Mouse (Mus musculus) heart, adult 10 weeks (tissue): ENCODE measurements around the gene Tubg1. TPM values are rescaled to one million over a fixed set of nuclear protein-coding genes. Genes with fewer than 3 reads are reported as not detected.

Experiments used
- polyA plus RNA-seq: library from polyadenylated mRNA; stranded (reverse); fragments of 350-450 nt; fragmentation: Illumina TruSeq; extraction: RNeasy Lipid Tissue Mini Kit (QIAGEN cat#74804); gene quantifications from one replicate; pipeline ENCODE4 v1.2.3, GENCODE M21; 2014; ENCODE audit warnings: low read depth, low replicate concordance

Gene Tubg1
- 30.3 TPM for polyA plus RNA-seq

DNA sequence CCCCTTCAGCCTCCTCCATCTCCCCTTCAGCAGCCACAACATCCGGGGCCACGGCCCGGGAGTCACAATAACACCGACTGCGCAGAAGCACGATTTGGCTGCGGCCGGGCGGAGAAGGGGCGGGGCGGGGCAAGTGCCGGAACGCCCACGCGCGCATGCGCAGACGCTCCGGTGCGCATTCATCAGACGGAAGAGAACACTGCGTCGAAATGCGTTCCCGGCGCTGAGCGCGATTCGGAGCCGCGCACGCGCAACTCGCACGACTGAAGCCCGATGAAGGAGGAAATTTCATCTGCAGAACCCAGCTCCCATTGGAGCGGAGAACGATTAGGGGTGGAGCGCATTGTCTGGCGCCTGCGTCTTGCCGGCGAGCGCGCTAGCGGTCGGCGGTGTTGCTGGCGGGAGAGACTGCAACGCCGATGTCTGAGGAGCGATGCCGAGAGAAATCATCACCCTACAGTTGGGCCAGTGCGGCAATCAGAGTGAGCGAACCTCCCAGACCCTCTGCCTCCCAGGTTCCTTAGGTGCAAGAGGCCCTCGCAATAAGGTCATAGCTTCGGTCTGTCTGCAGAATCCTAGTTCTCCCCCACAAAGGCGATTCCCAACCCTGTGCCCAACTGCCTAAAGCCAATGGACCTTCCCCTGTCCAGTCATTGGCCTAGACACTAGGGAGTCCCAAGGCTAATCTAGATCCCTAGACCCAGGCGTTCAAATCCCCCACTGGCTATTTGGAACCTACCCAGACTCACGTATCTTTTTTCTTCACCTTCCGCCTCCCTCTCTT lies at the start of gene Tubg1, which contains the start of gene Retreg3:
Tubg1 (plus strand) TSS at position 178 of the 784 bp plus-strand sequence.
Retreg3 (minus strand) TSS at position 133 of the 784 bp plus-strand sequence.

DNA sequence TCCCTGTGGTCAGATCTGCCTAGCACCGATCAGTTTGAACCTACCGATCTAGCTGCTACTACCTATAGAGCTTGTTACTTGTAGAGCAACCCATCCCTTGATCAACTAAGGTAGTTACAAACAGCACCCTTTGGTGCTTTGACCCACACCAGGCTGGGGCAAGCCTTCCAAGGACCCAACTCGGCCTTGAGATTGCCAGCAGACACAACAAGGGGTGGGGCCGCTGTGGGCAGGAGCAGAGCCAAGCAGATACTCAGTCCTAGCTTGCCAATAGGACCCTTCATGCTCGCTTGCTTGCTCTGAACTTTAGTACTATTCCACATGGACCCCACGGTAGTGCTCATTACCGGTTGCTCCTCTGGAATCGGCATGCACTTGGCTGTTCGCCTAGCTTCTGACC lies 41.6 kb upstream of the Tubg1 start, which contains the start of gene Hsd17b1:
Hsd17b1 (plus strand) TSS at position 291 of the 400 bp plus-strand sequence.

DNA sequence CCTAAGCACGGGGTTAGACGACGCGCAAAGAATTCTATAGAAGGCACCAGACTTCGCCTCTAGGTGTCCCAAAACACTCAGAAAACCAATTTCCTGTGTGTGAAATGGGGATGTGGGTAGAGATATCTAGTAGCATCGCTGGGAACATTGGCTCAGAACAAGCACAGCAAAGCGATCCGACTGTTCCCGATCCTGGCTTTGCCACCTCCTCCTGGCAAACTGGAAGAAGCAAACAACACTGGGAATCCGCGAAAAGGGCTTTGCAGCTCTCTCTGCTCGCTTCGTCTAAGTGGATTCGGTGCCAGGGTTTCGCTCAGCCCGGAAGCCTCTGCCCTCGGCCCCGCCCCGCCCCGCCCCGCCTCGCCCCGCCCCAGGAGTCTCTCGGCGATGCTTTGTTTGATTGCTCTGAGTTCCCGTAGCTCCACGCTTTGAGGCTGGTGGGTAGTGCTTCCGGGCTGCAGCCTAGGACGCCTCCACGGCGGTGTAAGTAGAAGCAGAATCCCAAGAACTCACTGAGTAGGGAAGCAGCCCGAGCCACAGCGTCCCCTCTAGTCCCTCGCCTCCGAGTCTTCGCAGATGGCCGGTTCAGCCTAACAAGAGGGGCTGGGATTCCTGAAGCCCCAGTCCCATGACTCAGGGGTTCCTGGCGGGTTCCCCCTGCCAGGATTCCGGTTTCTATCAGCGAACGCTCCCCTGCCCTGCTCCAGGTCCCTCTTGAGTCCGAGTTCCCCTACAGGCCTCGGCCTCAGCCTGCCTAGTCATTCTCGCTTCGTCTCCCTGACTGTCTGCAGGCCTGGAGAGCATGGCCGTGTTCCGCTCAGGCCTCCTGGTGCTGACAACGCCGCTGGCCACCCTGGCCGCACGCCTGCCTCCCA lies 37.3 kb upstream of the Tubg1 start, which contains the start of gene Coasy:
Coasy (plus strand) TSS at position 358 of the 875 bp plus-strand sequence.

DNA sequence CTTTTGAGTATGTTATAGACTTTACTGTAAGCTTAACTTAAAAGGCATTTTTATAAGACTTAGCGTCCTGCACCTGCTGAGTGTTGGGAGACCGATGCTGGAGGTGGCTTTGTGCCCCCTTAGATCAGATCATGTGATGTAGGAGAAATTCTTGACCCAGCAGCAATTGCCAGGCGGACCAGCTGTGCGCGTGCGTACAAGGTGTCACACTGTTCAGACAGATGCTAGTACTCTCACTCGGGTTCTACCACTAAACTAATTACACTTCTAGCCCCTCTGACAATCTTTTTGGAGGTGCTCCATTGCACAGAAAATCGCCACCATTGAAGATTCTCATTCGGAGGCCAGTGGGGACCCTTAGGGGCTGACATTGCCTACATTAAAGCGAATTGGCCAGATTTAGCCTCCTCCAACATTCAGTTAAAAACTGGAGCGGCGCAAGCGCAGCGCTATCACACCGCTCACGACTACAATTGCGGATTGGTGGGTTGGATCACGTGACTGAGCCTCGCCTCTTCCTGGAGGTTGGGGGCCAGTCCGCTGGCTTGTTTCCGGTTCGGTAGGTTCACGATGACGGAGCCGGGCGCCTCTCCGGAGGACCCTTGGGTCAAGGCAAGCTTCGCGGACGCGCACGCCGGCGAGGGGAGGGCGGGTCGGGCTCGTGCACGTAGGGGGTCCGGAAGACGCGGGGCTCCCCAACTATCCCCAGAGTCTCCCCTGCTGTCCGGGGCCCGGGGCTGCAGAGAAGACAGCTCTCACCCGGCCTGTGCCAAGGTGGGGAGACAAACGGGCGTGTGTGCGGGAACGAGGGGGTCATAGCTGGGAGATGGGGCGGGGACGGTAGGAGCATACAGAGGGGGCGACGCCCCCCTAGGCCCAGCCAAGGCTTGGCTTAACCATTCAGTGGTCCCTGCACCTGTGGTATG lies 32.7 kb upstream of the Tubg1 start, which contains the start of gene Mlx:
Mlx (plus strand) TSS at position 522 of the 926 bp plus-strand sequence.

DNA sequence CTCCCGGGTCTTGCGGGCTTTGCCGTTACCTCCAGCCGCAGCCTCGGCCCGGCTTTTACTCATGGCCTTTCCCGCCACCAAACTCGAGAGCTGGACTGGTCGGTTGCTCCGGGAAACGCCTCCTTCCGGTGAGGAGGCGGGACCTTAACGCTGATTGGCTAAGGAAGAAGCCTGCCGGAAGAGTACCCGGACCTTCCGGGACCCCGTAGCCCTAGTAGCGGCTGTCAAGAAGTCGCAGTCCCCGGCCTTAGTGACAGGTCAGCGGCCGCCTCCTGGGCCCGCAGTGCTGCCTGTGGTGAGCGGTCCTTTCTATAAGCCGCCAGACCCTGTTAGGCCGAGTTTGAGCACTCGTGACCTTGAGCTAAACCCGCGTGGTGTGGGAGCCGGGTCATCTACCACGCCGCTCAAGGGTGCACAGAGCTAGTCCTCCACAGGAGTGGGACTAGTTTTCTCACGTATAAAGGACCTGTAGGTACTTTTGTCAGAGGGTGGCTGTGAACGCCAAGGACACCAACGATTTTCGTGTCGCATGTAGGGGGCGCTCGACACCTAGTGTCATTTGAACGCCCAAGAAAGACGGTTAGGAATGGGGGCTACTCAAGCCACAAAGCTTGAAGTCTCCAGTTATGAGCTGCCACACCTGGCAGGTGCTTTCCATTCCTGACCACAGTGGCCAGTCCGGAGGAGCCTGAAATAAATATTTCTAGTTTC lies 24.3 kb upstream of the Tubg1 start, which contains the start of gene Psmc3ip:
Psmc3ip (minus strand) TSS at position 123 of the 711 bp plus-strand sequence.

DNA sequence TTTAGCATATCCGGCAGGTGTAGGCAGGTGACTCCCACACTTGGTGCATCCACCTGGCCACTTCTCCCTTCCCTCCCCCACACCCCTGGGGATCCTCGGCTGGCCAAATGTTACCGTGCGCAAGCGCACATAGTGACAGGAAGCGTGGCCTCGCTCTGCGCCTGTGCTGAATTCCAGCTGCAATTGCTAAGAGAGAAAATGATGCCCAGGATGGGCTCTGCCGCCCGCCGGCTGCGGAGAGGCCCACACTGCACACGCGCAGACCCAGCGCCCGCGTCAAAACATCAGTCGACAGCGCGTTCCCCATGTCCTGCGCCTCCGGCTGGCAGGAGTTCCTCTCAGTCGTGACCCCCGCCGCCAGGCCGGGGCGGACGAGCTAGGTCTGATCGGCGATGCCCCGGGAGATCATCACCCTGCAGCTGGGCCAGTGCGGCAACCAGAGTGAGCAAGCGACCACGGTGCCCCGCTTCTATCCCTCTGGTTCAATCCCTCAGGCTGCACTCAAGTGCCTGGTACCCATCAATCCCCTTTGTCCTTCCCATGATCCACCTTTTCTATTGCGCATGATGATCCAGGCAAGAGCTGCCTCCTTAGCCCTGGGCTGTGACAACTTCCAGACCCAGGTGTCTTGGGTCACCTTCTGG lies 36.1 kb downstream of the Tubg1 start, which contains the start of gene Tubg2:
Tubg2 (plus strand) TSS at position 180 of the 644 bp plus-strand sequence.

DNA sequence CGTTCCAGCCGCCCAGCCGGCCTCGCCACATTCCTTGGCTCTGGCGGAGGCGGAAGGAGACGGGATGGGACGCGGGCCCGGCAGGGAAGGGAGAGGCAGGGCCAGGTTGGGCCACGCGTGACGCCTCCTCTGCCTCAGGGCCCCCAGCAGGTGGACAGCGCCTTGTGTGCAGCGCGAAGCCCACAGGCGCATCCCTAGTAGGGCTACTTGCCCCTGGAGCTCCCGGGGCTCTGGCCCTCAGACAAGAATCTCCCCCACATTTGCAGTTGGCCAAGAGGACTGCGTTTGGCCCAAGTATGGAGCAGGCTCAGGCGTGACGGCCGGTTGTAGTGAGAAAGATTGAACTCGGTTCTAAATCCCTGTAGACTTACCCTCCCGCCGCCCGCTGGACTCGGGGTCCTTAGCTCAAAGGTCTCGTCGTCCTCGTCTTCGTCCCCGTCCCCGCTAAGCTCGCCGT lies 50.6 kb downstream of the Tubg1 start, which contains the start of gene Cntnap1:
Cntnap1 (plus strand) TSS at position 170 of the 457 bp plus-strand sequence.

DNA sequence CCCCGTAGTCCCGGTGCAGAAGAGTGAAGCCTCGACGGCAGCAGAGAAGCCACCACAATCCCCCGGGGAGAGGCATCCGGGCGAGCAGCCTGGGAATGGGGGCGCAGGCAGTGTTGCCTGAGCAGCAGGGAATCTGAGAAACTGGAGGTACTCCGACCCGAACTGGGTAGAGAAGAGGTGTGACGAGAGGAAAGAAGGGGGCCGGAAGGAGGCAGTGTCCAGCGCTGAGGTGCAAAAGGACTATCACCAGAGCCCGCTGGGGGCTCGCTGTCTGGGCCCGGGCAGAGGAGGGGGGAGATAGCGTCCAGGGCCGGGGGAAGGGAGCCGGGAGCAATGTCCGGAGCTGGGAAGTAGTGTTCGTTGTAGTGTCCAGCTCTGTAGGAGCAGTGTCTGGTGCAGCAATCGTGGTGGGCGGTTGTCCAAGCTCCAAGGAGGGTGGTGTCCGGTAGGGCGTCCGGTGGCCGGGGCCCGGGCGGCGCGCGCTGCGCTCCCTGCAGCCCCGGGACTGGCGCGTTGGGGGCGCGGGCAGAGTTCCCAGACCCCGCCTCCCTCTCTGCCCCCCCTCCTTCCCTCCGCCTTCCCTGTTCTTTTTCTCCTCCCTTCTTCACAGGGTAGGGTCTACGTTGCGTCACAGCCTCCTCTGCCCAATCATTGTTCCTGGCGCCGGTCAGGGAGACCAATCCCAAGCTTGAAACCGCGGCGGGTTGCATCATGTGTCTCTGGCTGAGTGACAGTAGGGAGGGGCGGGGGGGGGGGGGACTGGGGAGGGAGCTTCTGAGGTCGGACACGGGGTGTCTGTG lies 51.3 kb downstream of the Tubg1 start, which contains the start of gene Plekhh3:
Plekhh3 (minus strand) TSS at position 541 of the 800 bp plus-strand sequence.

DNA sequence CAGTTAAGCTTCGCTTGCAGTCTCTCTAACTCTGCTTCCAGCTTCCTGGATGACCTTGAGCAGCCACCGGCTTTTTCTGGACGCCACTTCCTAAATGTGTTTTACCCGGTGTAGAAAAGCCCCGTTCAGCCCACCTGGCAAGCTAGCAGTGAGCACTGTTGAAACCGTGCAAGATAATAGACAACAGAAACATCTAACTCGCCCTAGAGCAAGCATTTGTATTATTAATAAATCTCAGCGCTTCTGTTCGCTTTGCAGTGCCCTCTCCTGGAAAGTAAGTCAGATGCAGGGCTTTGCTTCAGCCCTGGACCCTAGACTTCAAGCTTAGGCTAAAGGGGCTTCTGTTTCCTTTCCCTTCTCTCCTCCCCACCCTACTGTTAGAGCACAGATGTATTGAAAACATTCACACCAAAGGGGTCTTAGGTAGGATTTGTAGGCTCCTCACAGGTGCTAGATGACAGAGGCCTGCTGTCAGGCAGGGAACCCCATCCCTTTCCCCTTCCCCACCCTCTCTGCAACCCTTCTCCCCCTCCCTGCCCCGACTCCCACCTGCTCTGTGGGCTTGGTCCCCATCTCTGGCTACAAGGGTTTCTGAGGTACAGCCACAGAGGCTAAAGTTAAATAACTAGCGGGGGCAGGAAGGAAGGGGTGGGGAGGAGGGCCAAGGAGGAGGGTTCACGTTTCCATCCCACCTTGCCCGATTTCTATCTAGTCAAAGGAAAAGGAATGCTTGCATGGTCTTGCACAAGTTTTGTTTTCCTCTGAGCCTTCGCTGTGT lies 55.3 kb downstream of the Tubg1 start, which contains the start of gene Ccr10:
Ccr10 (minus strand) TSS at position 593 of the 778 bp plus-strand sequence.

Other genes with a start within 250 kb of the Tubg1 start
- gene Stat3, start 180.4 kb upstream of the Tubg1 start, polyA plus RNA-seq, result 83.2 TPM
- gene Cavin1, start 149.1 kb upstream of the Tubg1 start, polyA plus RNA-seq, result 133 TPM
- gene Atp6v0a1, start 110.5 kb upstream of the Tubg1 start, polyA plus RNA-seq, result 72.1 TPM
- gene Naglu, start 49.9 kb upstream of the Tubg1 start, polyA plus RNA-seq, result 10.5 TPM
- gene Hsd17b1, start 41.5 kb upstream of the Tubg1 start, polyA plus RNA-seq, result 0.81 TPM
- gene Coasy, start 37.4 kb upstream of the Tubg1 start, polyA plus RNA-seq, result 18.0 TPM
- 35.5 TPM for gene Mlx, start 32.7 kb upstream of the Tubg1 start, polyA plus RNA-seq
- 4.0 TPM for gene Psmc3ip, start 24.5 kb upstream of the Tubg1 start, polyA plus RNA-seq
- 35.9 TPM for gene Retreg3, start within 50 bp of the Tubg1 start, polyA plus RNA-seq
- 2.6 TPM for gene Tubg2, start 36.0 kb downstream of the Tubg1 start, polyA plus RNA-seq
- gene Cntnap1, start 50.6 kb downstream of the Tubg1 start, polyA plus RNA-seq, result 2.4 TPM
- gene Plekhh3, start 51.4 kb downstream of the Tubg1 start, polyA plus RNA-seq, result 16.2 TPM
- gene Ccr10, start 55.5 kb downstream of the Tubg1 start, polyA plus RNA-seq, result not detected
- 30.8 TPM for gene Ezh1, start 106.5 kb downstream of the Tubg1 start, polyA plus RNA-seq
- 49.3 TPM for gene Ramp2, start 126.1 kb downstream of the Tubg1 start, polyA plus RNA-seq
- gene Vps25, start 133.8 kb downstream of the Tubg1 start, polyA plus RNA-seq, result 142 TPM
- gene Wnk4, start 140.6 kb downstream of the Tubg1 start, polyA plus RNA-seq, result 13.8 TPM
- 0.58 TPM for gene Cntd1, start 159.1 kb downstream of the Tubg1 start, polyA plus RNA-seq
- gene Coa3, start 159.2 kb downstream of the Tubg1 start, polyA plus RNA-seq, result 111 TPM
- 86.4 TPM for gene Becn1, start 182.3 kb downstream of the Tubg1 start, polyA plus RNA-seq
- 58.9 TPM for gene Psme3, start 196.3 kb downstream of the Tubg1 start, polyA plus RNA-seq
- gene Aoc2, start 205.1 kb downstream of the Tubg1 start, polyA plus RNA-seq, result 2.0 TPM
- 10.5 TPM for gene Aoc3, start 210.7 kb downstream of the Tubg1 start, polyA plus RNA-seq
- 0.24 TPM for gene G6pc, start 247.6 kb downstream of the Tubg1 start, polyA plus RNA-seq